Mouse (Mus musculus): Measurements from ENCODE around the gene Tef. TPM values are rescaled to one million over a fixed set of nuclear protein-coding genes. Genes with fewer than 3 reads are reported as not detected.

Tef gene
- 26.1 and 27.2 TPM in 2 replicates for polyA plus RNA-seq (2016; fragmentation: Nextera tagmentation; extraction: Ambion mirVana)

DNA sequence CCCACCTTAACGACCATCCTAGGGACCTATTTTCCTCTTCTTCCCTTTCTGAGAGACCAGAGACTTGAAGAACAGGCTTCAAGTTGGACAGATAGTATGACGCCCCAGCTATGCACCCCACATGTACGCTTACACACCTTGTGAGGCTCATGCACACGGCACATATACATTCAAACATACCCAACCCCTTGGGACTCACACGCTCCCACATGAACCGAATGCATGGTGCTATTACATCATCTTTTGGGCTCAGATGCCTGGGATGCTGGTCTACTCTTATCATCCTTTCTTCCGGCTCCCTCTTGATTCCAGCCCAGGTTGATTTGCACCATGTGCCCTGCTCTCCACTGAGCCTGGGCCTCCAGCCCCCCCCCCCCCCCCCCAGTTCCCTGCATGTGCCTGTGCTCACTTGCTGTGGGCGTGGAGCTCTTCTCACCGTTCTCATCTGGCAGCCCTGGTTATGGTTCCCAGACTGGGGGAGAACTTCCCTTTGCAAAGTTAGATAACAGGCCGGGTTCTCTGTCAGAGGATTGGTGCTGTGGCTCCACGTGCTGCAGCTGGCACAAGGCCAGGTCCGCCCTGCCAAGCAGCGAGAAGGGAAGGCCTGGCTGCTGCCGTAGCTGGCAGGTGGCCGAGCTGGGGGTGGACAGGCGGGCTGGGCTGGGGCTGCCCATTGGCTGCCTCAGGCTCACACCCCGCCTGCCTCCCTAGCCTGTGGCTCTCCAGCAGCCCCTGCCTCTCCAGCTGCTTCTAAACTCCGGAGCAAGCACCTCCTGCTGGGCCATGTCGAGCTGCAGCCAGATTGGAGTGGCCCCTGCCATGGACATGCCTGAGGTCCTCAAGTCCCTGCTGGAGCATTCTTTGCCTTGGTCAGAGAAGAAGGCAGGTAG lies at the start of gene Tef:
Tef (plus strand) TSS at position 421 of the 890 bp plus-strand sequence.
- Histone ChIP-seq H3K27me3 (no peaks in the 10 kb centered on the region), H3K36me3 (0 out of 2 replicates have a peak, but pooled peaks cover 5% of the 10 kb centered on the region), H3K4me3 (replicated peaks) (peak within 1 kb of the TSS; percentile 35), H3K9ac (replicated peaks) (peak within 1 kb of the TSS; percentile 34), H3K27ac (peak within 1 kb of the TSS; percentile 78), H3K4me1 (replicated peaks) (peaks cover 32% of the 10 kb centered on the region), H3K4me2 (peak within 1 kb of the TSS; percentile 63), H3K9me3 (no peaks in the 10 kb centered on the region)
- 25% methylated on average over 19 of the region's 19 CpGs for WGBS
- ATAC-seq (ENCODE audit: insufficient number of reproducible peaks, insufficient read depth, low FRiP score, low TSS enrichment, low read depth) = peak; percentile 98

DNA sequence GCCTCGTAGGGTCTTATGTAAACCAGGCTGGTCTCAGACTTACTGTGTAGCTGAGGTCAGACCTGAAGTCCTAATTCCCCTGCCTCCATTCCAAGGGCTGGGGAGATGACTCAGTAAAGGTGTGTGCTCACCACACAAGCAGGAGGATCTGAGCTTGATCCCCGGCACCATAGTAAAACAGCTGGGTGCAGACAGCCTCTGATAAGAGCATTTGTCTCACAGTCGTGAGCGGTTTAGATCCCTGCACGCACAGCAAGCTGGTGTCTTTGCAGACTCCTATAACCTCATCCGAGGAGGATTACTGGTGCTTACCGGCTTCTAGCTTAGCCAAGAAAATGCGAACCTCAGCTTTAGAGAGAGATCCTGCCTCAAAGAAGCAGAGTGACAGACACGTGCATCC lies 48.6 kb upstream of the Tef start:
- WGBS = 95% methylated on average over 9 of the region's 9 CpGs

DNA sequence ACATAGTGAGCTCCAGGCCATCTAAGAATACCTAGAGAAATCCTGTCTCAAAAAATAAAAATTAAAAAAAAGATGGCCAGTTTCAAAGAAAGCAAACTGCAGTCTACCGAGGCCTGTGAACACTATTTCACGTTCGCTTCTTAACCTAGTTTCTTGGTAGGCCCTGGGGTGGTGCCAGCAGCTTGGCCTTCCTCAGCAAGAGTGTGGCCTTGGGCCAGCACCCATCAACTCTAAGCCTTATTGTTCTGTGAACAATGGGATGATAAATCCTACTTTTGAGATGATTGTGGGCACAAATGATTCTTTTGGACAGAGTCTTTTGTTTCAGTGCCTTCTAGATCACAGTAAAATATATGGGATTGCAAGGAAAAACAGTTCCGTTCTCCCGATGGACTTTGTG lies 43.5 kb upstream of the Tef start:
- WGBS = 96% methylated on average over 5 of the region's 5 CpGs
- no peak overlapping the region for H3K27ac ChIP-seq

More for the DNA sequence above, 48.6 kb upstream of the Tef start:
- no peak for ATAC-seq (ENCODE audit: insufficient number of reproducible peaks, insufficient read depth, low FRiP score, low TSS enrichment, low read depth)
- Histone ChIP-seq H3K9ac (replicated peaks) (no peak overlapping the region), H3K27ac (no peak overlapping the region), H3K4me2 (no peak overlapping the region), H3K4me1 (replicated peaks) (no peaks in the 10 kb centered on the region), H3K36me3 (peaks cover 32% of the 10 kb centered on the region), H3K9me3 (no peaks in the 10 kb centered on the region), H3K4me3 (replicated peaks) (no peak overlapping the region), H3K27me3 (no peaks in the 10 kb centered on the region)

DNA sequence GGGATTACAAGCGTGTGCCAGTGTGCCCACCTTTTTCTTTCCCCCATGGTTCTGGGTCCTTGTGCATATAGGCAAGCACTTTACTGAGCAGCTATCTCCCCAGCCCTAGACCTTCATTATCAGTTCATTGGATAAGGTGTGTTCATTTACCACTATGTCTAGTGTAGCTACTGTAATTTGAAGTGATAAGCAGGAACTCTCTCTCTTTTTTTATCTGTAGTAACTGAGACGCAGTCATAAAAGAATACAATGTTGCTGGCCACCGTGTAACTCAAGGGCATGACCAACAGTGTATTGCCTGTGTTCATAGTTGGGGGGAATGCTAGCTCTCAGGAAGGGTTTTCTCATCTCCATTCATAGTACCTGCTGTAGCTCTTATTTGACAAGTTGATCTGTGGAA lies 42.7 kb upstream of the Tef start:
- H3K9me3 ChIP-seq = no peaks in the 10 kb centered on the region
- no peak overlapping the region for H3K9ac ChIP-seq (replicated peaks)
- H3K4me2 ChIP-seq = no peak overlapping the region
- H3K36me3 ChIP-seq = peaks cover 38% of the 10 kb centered on the region
- WGBS = 98% methylated on average over 3 of the region's 3 CpGs
- no peak for ATAC-seq (ENCODE audit: insufficient number of reproducible peaks, insufficient read depth, low FRiP score, low TSS enrichment, low read depth)
- H3K27ac ChIP-seq = no peak overlapping the region
- no peaks in the 10 kb centered on the region for H3K27me3 ChIP-seq
- no peaks in the 10 kb centered on the region; the same call in 1 of the 2 replicates for H3K4me1 ChIP-seq (replicated peaks)
- no peak overlapping the region for H3K4me3 ChIP-seq (replicated peaks)

More for the DNA sequence above, 43.5 kb upstream of the Tef start:
- H3K36me3 ChIP-seq = peaks cover 42% of the 10 kb centered on the region
- no peak for ATAC-seq (ENCODE audit: insufficient number of reproducible peaks, insufficient read depth, low FRiP score, low TSS enrichment, low read depth)
- no peak overlapping the region for H3K9ac ChIP-seq (replicated peaks)
- H3K27me3 ChIP-seq = no peaks in the 10 kb centered on the region
- no peaks in the 10 kb centered on the region for H3K9me3 ChIP-seq
- H3K4me2 ChIP-seq = no peak overlapping the region
- H3K4me3 ChIP-seq (replicated peaks) = no peak overlapping the region
- H3K4me1 ChIP-seq (replicated peaks) = no peaks in the 10 kb centered on the region; the same call in 1 of the 2 replicates

DNA sequence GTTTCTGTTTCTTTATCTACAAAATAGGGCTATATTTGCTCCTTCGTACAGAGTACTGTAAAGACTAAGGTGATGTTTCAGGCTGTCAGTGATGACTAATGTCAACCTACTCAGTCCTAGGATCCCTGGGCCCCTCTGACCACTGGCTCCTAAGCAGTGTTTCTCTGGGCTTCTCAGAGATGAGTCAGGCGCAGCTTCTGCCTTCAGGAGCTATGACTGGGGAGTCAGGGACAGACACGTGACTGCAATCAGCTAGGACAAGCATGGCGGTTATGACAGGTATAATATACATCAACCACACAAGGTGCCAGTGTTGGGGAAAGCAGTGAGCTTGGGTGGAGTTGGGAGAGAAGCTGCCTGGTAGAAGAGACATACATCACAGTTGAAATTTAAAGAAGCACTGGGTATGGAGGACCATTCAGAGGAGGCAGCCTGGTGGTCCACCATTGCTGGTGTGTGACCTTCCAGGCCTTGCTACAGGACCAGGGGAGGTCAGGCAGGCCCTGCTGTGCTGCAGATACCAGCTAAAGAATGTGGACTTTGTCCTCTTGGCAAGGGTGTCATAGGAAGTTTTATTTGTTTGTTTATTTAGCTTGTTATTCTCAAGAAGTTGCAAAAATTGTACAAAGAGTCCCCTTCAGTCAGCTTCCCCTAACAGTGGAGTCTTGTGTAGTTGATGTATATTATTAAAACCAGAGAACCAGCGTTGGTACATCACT lies 41.7 kb upstream of the Tef start:
- Histone ChIP-seq H3K9ac (replicated peaks) (no peak overlapping the region), H3K36me3 (peaks cover 30% of the 10 kb centered on the region), H3K4me3 (replicated peaks) (no peak overlapping the region), H3K27ac (0 out of 2 replicates have a peak overlapping the region, but pooled peaks have one; percentile 8), H3K27me3 (no peaks in the 10 kb centered on the region), H3K4me1 (replicated peaks) (no peaks in the 10 kb centered on the region; the same call in 1 of the 2 replicates), H3K9me3 (no peaks in the 10 kb centered on the region), H3K4me2 (no peak overlapping the region)
- WGBS = 88% methylated on average over 5 of the region's 5 CpGs
- ATAC-seq (ENCODE audit: insufficient number of reproducible peaks, insufficient read depth, low FRiP score, low TSS enrichment, low read depth) = no peak

DNA sequence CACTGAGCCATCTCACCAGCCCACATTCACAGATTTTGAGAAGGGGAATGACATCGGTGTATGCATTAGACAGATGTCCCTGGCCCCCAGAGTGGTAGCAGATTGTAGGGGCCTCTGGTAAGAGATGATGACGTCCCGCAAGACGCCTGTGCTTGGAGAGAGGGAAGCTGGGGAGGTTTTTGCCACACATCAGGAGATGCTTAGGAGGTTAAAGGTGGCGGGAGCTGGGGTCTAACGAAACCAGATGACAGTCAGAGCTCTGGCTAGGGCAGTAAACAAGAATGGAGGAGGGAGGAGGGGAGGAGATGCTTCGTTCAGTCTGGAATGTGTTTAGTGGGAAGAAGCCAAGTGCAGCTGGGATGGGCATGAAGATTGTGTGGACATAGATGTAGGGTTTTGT lies 40.8 kb upstream of the Tef start:
- Histone ChIP-seq H3K4me3 (replicated peaks) (no peak overlapping the region), H3K9me3 (no peaks in the 10 kb centered on the region), H3K27me3 (no peaks in the 10 kb centered on the region), H3K4me1 (replicated peaks) (no peaks in the 10 kb centered on the region; the same call in 1 of the 2 replicates), H3K27ac (no peak overlapping the region), H3K4me2 (no peak overlapping the region), H3K36me3 (peaks cover 25% of the 10 kb centered on the region), H3K9ac (replicated peaks) (no peak overlapping the region)
- ATAC-seq (ENCODE audit: insufficient number of reproducible peaks, insufficient read depth, low FRiP score, low TSS enrichment, low read depth) = no peak
- 33% methylated on average over 7 of the region's 7 CpGs for WGBS

DNA sequence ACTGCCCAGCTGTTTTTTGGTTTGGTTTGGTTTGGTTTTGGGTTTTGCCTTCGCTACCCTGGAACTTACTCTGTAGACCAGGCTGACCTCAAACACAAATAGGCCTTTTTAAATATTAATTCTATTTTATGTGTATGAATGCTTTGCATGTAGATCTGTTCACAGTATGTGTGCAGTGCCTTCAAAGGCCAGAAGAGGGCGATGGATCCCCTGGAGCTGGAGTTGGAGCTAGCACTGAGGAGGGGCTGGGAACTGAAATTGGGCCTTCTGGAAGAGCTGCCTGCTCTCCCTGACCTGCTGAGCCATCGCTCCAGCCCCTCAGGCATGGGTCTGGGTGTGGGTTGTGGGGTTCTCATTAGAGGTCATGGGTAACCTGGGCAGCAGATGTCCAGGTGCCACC lies 40.3 kb upstream of the Tef start:
- Histone ChIP-seq H3K27me3 (no peaks in the 10 kb centered on the region), H3K9me3 (no peaks in the 10 kb centered on the region), H3K4me2 (no peak overlapping the region), H3K4me3 (replicated peaks) (no peak overlapping the region), H3K9ac (replicated peaks) (no peak overlapping the region), H3K27ac (no peak overlapping the region), H3K4me1 (replicated peaks) (no peaks in the 10 kb centered on the region; the same call in 1 of the 2 replicates), H3K36me3 (peaks cover 24% of the 10 kb centered on the region)
- ATAC-seq (ENCODE audit: insufficient number of reproducible peaks, insufficient read depth, low FRiP score, low TSS enrichment, low read depth) = no peak
- WGBS = 85% methylated on average over 3 of the region's 3 CpGs

DNA sequence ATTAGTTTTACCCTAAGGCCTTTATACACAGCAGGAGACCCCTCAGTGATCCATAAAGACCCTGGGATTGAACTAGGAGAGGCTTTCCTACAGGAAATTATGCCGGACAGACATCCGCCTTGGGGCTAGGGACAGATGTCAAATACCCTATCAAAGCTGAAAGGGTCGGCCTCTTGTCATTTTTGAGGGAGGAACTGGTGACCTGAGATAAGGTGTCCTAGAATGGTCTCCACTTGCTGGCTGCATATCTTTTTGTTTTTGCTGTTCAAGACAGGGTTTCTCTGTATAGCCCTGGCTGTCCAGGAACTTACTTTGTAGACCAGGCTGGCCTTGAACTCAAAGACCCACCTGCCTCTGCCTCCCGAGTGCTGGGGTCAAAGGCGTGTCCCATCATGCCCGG lies 37.6 kb upstream of the Tef start:
- Histone ChIP-seq H3K9ac (replicated peaks) (no peak overlapping the region), H3K4me3 (replicated peaks) (no peak overlapping the region), H3K4me1 (replicated peaks) (no peaks in the 10 kb centered on the region; the same call in 1 of the 2 replicates), H3K36me3 (peaks cover 43% of the 10 kb centered on the region), H3K27me3 (no peaks in the 10 kb centered on the region), H3K27ac (no peak overlapping the region), H3K9me3 (no peaks in the 10 kb centered on the region), H3K4me2 (no peak overlapping the region)
- no peak for ATAC-seq (ENCODE audit: insufficient number of reproducible peaks, insufficient read depth, low FRiP score, low TSS enrichment, low read depth)
- WGBS = 77% methylated on average over 6 of the region's 6 CpGs

DNA sequence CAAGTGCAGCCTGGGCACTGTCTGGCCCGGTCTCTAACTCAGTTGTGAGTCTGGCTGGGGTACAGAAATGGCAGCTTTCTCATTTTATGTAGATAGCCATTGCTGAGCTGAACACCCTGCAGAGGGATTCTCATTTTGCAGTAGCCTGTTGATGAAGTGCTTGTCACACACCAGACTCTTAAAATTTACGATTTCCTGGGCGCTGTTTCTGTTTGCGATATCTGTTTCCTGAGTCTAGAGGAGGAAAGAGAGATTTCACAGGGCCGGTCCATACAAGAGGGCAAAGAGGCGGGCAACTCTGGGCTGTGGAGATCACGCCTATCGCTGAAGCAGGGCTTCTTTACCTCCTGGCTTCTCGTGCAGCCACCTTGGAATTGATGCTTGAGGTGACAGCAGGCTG lies 36.6 kb upstream of the Tef start:
- no peaks in the 10 kb centered on the region for H3K27me3 ChIP-seq
- no peaks in the 10 kb centered on the region for H3K9me3 ChIP-seq
- no peak overlapping the region for H3K9ac ChIP-seq (replicated peaks)
- H3K4me2 ChIP-seq = no peak overlapping the region
- H3K27ac ChIP-seq = no peak overlapping the region
- peaks cover 47% of the 10 kb centered on the region for H3K36me3 ChIP-seq
- H3K4me1 ChIP-seq (replicated peaks) = no peaks in the 10 kb centered on the region
- H3K4me3 ChIP-seq (replicated peaks) = no peak overlapping the region
- 75% methylated on average over 9 of the region's 9 CpGs for WGBS
- no peak for ATAC-seq (ENCODE audit: insufficient number of reproducible peaks, insufficient read depth, low FRiP score, low TSS enrichment, low read depth)

DNA sequence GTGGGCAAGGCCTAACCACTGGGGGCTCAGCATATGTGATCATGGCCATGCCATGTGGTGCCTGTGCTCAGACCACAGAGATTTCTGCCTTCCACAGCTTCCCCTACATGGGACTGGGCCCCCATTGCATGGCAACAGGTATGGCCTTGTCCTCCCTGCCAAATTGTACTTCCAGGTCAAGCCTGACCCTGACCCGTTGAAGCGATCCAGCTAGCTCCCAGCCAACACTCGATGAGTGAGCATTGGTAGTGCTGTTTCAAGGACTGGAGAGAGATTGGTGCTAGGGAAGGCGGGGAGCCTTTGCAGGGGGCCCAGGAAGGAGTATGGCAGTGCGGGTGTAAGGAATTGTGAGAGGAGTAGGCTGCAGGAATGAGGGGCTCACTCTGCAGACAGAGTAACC lies 35.8 kb upstream of the Tef start:
- Histone ChIP-seq H3K4me1 (replicated peaks) (no peaks in the 10 kb centered on the region), H3K27me3 (no peaks in the 10 kb centered on the region), H3K4me2 (no peak overlapping the region), H3K9me3 (no peaks in the 10 kb centered on the region), H3K9ac (replicated peaks) (no peak overlapping the region), H3K36me3 (peaks cover 47% of the 10 kb centered on the region), H3K4me3 (replicated peaks) (no peak overlapping the region), H3K27ac (no peak overlapping the region)
- WGBS = 94% methylated on average over 5 of the region's 5 CpGs
- no peak for ATAC-seq (ENCODE audit: insufficient number of reproducible peaks, insufficient read depth, low FRiP score, low TSS enrichment, low read depth)

DNA sequence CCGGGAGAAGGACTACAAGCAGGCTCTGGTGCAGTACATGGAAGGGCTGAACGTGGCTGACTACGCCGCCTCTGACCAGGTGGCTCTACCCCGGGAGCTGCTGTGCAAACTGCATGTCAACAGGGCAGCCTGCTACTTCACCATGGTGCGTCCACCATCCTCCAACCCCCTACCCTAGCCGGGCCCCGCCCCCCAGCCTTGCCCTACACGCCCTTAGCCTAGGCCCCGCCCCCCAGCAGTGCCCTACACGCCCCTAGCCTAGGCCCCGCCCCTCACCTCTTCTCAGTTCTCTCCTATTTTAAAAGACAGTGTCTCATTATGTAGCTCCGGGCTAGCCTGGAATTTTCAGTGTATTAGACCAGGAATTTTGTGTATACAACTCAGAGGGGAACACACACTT lies 33.2 kb upstream of the Tef start:
- H3K9ac ChIP-seq (replicated peaks) = no peak overlapping the region

More for the DNA sequence above, 33.2 kb upstream of the Tef start:
- H3K27ac ChIP-seq = no peak overlapping the region
- H3K9me3 ChIP-seq = no peaks in the 10 kb centered on the region
- no peak overlapping the region for H3K4me2 ChIP-seq
- 57% methylated on average over 13 of the region's 13 CpGs for WGBS
- no peak overlapping the region for H3K4me3 ChIP-seq (replicated peaks)
- H3K4me1 ChIP-seq (replicated peaks) = peaks cover 3% of the 10 kb centered on the region; the same call in 1 of the 2 replicates
- H3K27me3 ChIP-seq = no peaks in the 10 kb centered on the region
- ATAC-seq (ENCODE audit: insufficient number of reproducible peaks, insufficient read depth, low FRiP score, low TSS enrichment, low read depth) = no peak
- peaks cover 61% of the 10 kb centered on the region for H3K36me3 ChIP-seq

Measured in limb, embryonic 12.5 days (tissue).